Mouse (Mus musculus) midbrain, embryonic 13.5 days (tissue): ENCODE data around the gene Swt1. TPM values are rescaled to one million over a fixed set of nuclear protein-coding genes. Genes with fewer than 3 reads are reported as not detected.
"Not testable (repeated sequence)": the region's sequence is repeated elsewhere in the genome, so short reads cannot be mapped to it uniquely, and the experiment has no call there.

Experiments used
- ATAC-seq: fragments of 200-750 bp; cut with Nextera tagmentation; 2 replicates; pipeline ENCODE4 v1.8.0; 2017; ENCODE audit warnings: mild to moderate bottlenecking, moderate TSS enrichment, moderate library complexity
- H3K27ac ChIP-seq: fragments of 300-500 bp; sonication (generic); 2 replicates; pipeline ENCODE4 v1.5.1; 2015; ENCODE audit warnings: inconsistent platforms, mild to moderate bottlenecking, moderate library complexity
- H3K27me3 ChIP-seq: fragments of 300-500 bp; sonication (generic); 2 replicates; pipeline ENCODE4 v1.6.1; 2015; ENCODE audit warnings: mild to moderate bottlenecking, inconsistent platforms
- H3K36me3 ChIP-seq: fragments of 300-500 bp; sonication (generic); 2 replicates; pipeline ENCODE4 v1.6.1; 2015; ENCODE audit warnings: mild to moderate bottlenecking, inconsistent platforms
- H3K4me1 ChIP-seq: fragments of 300-500 bp; sonication (generic); replicated peaks from 2 replicates; pipeline ENCODE4 v1.6.1; 2015; ENCODE audit warnings: inconsistent platforms
- H3K4me2 ChIP-seq: fragments of 300-500 bp; sonication (generic); replicated peaks from 2 replicates; pipeline ENCODE4 v1.6.1; 2015; ENCODE audit warnings: moderate library complexity, mild to moderate bottlenecking, inconsistent platforms
- H3K4me3 ChIP-seq: fragments of 300-500 bp; sonication (generic); replicated peaks from 2 replicates; pipeline ENCODE4 v1.5.1; 2015; ENCODE audit warnings: mild to moderate bottlenecking, inconsistent platforms
- H3K9ac ChIP-seq: fragments of 300-500 bp; sonication (generic); replicated peaks from 2 replicates; pipeline ENCODE4 v1.6.1; 2015; ENCODE audit warnings: mild to moderate bottlenecking, inconsistent platforms
- H3K9me3 ChIP-seq: fragments of 300-500 bp; sonication (generic); 2 replicates; pipeline ENCODE4 v1.6.1; 2016; ENCODE audit warnings: mild to moderate bottlenecking, inconsistent platforms
- WGBS: fragments of 180-500 bp; shearing (Covaris S2); methylation state at CpG from one replicate; pipeline ENCODE4 v1.1.7; 2015; 5-methylcytosine and 5-hydroxymethylcytosine counted together
- polyA plus RNA-seq: library from polyadenylated mRNA; unstranded; fragments of >200 nt; fragmentation: Nextera tagmentation; extraction: Ambion mirVana; gene quantifications from 2 replicates; pipeline ENCODE4 v1.2.1, GENCODE M21; 2015

Swt1 gene
- polyA plus RNA-seq: 21.4 and 27.8 TPM in 2 replicates

GRCm38 (mm10) chr1:151428263-151429221, at the start of gene Swt1, which contains the start of gene Trmt1l:
Swt1 (minus strand) TSS chr1:151428455.
Trmt1l (plus strand) TSS chr1:151428542.
- Histone ChIP-seq H3K36me3 (no peaks in the 10 kb centered on the region), H3K4me3 (peak within 1 kb of the TSS; percentile 94), H3K4me2 (peak within 1 kb of the TSS; percentile 71), H3K27ac (peak within 1 kb of the TSS; percentile 96), H3K9ac (peak within 1 kb of the TSS; percentile 96), H3K4me1 (peaks cover 30% of the 10 kb centered on the region), H3K27me3 (no peaks in the 10 kb centered on the region), H3K9me3 (no peaks in the 10 kb centered on the region)
- WGBS: 0% methylated on average over 74 of the region's 74 CpGs
- ATAC-seq: peak; percentile 100

DNA sequence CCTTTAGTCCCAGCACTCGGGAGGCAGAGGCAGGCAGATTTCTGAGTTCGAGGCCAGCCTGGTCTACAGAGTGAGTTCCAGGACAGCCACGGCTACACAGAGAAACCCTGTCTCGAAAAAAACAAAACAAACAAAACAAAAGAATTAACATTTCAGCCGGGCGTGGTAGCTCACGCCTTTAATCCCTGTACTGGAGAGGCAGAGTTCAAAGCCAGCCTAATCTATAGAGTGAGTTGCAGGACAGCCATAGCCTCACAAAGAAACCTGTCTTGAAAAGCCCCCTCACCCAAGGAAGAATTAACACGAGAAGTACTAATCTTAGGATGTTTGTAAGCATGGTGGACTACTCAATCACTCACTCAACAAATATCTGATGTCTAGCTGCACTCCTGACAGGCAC, 44.1 kb upstream of the Swt1 start:
- 86% methylated on average over 8 of the region's 8 CpGs for WGBS
- not testable (repeated sequence) for H3K9ac ChIP-seq, H3K27me3 ChIP-seq, H3K27ac ChIP-seq, H3K9me3 ChIP-seq, H3K4me3 ChIP-seq, H3K4me1 ChIP-seq, ATAC-seq, H3K4me2 ChIP-seq
- peaks cover 70% of the 10 kb centered on the region for H3K36me3 ChIP-seq

GRCm38 (mm10) chr1:151471429-151471828, 43.2 kb upstream of the Swt1 start:
- WGBS: 49% methylated on average over 7 of the region's 7 CpGs
- H3K27me3 ChIP-seq: no peaks in the 10 kb centered on the region
- no peaks in the 10 kb centered on the region for H3K9me3 ChIP-seq
- no peak overlapping the region for H3K9ac ChIP-seq
- no peak overlapping the region for H3K4me3 ChIP-seq
- H3K36me3 ChIP-seq: peaks cover 62% of the 10 kb centered on the region
- no peak overlapping the region for H3K27ac ChIP-seq
- H3K4me2 ChIP-seq: no peak overlapping the region
- no peaks in the 10 kb centered on the region for H3K4me1 ChIP-seq
- ATAC-seq: no peak

DNA sequence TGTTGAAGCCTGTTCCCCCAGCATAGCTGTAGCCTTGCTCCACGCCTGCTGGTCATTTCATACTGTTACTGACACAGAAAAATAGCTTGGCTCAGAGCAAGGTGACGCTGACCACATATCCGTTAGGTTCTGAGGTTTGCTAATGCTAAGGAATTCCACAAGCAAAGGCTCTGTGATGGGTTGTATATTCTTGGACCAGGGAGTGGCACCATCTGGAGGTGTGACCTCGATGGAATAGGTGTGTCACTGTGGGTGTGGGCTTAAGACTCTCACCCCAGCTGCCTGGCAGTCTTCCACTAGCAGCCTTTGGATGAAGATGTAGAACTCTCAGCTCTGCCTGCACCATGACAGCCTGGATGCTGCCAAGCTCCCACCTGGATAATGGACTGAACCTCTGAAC, 38.3 kb upstream of the Swt1 start:
- Histone ChIP-seq H3K9me3 (no peaks in the 10 kb centered on the region), H3K4me3 (no peak overlapping the region), H3K4me2 (no peak overlapping the region), H3K4me1 (no peaks in the 10 kb centered on the region), H3K27ac (no peak overlapping the region), H3K27me3 (no peaks in the 10 kb centered on the region), H3K36me3 (peaks cover 31% of the 10 kb centered on the region), H3K9ac (no peak overlapping the region)
- no peak for ATAC-seq
- 91% methylated on average over 4 of the region's 4 CpGs for WGBS

- Histone ChIP-seq H3K27me3 (no peaks in the 10 kb centered on the region), H3K36me3 (peaks cover 33% of the 10 kb centered on the region), H3K9ac (no peak overlapping the region), H3K4me3 (no peak overlapping the region), H3K4me2 (no peak overlapping the region), H3K27ac (no peak overlapping the region), H3K4me1 (no peaks in the 10 kb centered on the region), H3K9me3 (no peaks in the 10 kb centered on the region)
- ATAC-seq: no peak
- 65% methylated on average over 4 of the region's 4 CpGs for WGBS
Measured at GRCm38 (mm10) chr1:151464914-151465313, 36.7 kb upstream of the Swt1 start.

DNA sequence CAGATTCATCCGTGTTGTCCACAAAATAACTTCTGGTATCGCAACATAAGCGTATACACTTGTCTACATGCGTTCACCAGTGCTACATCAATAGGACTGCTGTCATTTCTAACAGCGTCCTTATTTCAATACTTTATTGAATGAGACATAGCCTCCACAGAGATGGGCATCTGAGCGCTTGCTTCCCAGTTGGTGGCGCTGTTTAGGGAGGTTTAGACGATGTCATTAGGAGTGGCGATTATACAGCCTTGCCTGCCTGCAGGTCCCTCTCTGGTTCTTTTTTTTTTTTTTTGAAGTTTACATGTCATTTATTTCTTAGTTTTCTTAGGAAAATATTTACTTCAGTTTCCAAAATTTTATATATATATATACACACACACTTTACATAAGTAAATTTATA, 33.0 kb upstream of the Swt1 start:
- H3K4me2 ChIP-seq: no peak overlapping the region
- no peak overlapping the region for H3K27ac ChIP-seq
- 78% methylated on average over 9 of the region's 9 CpGs for WGBS
- H3K36me3 ChIP-seq: peaks cover 47% of the 10 kb centered on the region
- H3K9me3 ChIP-seq: no peaks in the 10 kb centered on the region
- H3K9ac ChIP-seq: no peak overlapping the region
- no peaks in the 10 kb centered on the region for H3K4me1 ChIP-seq
- H3K4me3 ChIP-seq: no peak overlapping the region
- ATAC-seq: no peak
- H3K27me3 ChIP-seq: no peaks in the 10 kb centered on the region

DNA sequence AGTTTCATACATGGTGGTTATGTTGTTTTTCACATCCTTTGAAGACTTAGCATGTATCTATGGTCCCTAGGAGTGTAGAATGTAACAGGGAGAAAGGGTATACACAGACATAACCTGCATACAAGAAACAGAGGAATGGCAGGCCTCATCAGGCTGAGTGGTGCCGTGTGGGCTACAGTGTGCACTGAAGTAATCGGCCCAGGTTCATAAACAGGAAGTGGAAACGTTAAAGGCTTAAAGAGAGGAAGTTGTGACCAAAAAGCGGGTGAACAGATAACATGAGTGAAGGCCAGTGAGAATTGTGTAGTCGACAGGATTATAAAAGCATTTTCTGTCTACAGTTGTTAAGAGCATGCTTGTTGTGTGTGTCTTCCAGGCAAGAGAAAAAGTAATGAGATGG, 28.8 kb upstream of the Swt1 start:
- Histone ChIP-seq H3K9me3 (no peaks in the 10 kb centered on the region), H3K9ac (no peak overlapping the region), H3K27me3 (no peaks in the 10 kb centered on the region), H3K27ac (no peak overlapping the region), H3K4me2 (no peak overlapping the region), H3K4me1 (no peaks in the 10 kb centered on the region), H3K36me3 (peaks cover 67% of the 10 kb centered on the region), H3K4me3 (no peak overlapping the region)
- WGBS: 92% methylated on average over 5 of the region's 5 CpGs
- no peak for ATAC-seq

- H3K36me3 ChIP-seq: peaks cover 68% of the 10 kb centered on the region
- no peaks in the 10 kb centered on the region for H3K9me3 ChIP-seq
- 97% methylated on average over 11 of the region's 11 CpGs for WGBS
Measured at GRCm38 (mm10) chr1:151451946-151452345, 23.7 kb upstream of the Swt1 start.

DNA sequence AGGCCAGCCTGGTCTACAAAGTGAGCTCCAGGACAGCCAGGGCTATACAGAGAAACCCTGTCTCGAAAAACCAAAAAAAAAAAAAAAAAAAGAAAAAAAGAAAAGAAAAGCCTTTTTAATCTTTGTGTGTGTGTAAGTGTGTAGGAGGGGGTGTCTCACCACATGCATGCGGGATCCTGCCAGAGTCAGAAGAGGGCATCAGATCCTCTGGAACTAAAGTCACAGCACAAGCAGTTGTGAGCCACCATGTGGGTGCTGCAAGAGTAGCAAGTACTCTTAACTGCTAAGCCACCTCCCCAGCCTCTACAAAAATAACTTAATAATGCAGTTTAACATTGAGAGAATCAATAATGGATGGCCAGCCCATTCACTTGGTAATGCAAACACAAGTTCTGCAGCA, 22.6 kb upstream of the Swt1 start:
- no peak overlapping the region for H3K27ac ChIP-seq
- H3K9ac ChIP-seq: no peak overlapping the region
- ATAC-seq: no peak
- no peak overlapping the region for H3K4me3 ChIP-seq
- no peaks in the 10 kb centered on the region for H3K27me3 ChIP-seq
- no peaks in the 10 kb centered on the region for H3K4me1 ChIP-seq
- no peak overlapping the region for H3K4me2 ChIP-seq
- H3K9me3 ChIP-seq: no peaks in the 10 kb centered on the region
- WGBS: 80% methylated on average over 2 of the region's 2 CpGs
- H3K36me3 ChIP-seq: peaks cover 70% of the 10 kb centered on the region

More at GRCm38 (mm10) chr1:151451946-151452345, 23.7 kb upstream of the Swt1 start:
- no peaks in the 10 kb centered on the region for H3K4me1 ChIP-seq
- H3K9ac ChIP-seq: no peak overlapping the region
- H3K4me3 ChIP-seq: no peak overlapping the region
- H3K27me3 ChIP-seq: no peaks in the 10 kb centered on the region
- no peak overlapping the region for H3K4me2 ChIP-seq
- no peak overlapping the region for H3K27ac ChIP-seq
- ATAC-seq: no peak

DNA sequence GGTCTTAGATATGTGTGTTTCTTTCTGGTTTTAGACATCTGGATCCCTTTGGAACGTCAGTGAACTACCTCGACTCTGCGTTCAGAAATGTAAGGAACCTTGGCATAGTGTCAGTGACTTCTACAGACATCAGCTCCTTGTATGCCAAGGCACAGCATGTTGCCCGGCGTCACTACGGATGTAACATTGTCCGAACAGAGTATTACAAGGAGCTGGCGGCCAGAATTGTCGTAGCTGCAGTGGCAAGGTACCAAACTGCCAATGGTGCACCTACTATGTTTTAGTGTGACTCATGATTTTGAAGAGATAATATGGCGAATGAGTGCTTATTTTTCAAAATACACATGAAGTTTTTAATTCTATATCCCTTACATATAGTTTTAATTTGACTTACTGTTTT, 21.6 kb upstream of the Swt1 start:
- no peak overlapping the region for H3K4me2 ChIP-seq
- no peak for ATAC-seq
- no peaks in the 10 kb centered on the region for H3K9me3 ChIP-seq
- no peaks in the 10 kb centered on the region for H3K27me3 ChIP-seq
- H3K4me1 ChIP-seq: no peaks in the 10 kb centered on the region
- no peak overlapping the region for H3K4me3 ChIP-seq
- WGBS: 96% methylated on average over 10 of the region's 10 CpGs
- H3K27ac ChIP-seq: no peak overlapping the region
- H3K9ac ChIP-seq: no peak overlapping the region
- peaks cover 75% of the 10 kb centered on the region for H3K36me3 ChIP-seq

GRCm38 (mm10) chr1:151435431-151435830, 7.2 kb upstream of the Swt1 start:
- no peak for ATAC-seq
- Histone ChIP-seq H3K4me2 (no peak overlapping the region), H3K36me3 (peaks cover 54% of the 10 kb centered on the region), H3K4me3 (no peak overlapping the region), H3K4me1 (0 out of 2 replicates have a peak, but pooled peaks cover 9% of the 10 kb centered on the region), H3K9me3 (no peaks in the 10 kb centered on the region), H3K27ac (no peak overlapping the region), H3K9ac (no peak overlapping the region), H3K27me3 (no peaks in the 10 kb centered on the region)
- 97% methylated on average over 6 of the region's 6 CpGs for WGBS

DNA sequence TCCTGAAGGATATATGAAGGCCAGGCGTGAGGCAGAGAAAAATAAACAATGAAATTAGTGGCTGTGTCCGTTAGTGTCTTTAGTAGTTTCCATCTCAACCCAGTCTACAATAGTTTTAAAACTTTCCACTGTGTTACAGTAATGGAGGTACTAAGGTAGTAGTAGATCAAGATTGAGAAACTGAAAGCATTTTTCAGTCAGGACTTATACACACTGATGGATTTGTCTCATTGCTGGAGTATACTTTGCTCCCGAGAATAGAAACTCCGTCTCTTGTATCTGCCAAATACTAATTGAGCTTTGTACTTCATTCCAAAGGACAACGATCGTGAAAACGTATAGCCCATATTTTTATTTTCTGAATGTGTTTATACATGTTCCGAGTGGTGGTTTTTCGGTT, 1.1 kb upstream of the Swt1 start:
- Histone ChIP-seq H3K4me1 (peaks cover 30% of the 10 kb centered on the region), H3K4me2 (peak overlapping the region; percentile 71), H3K4me3 (peak overlapping the region; percentile 94), H3K9ac (peak overlapping the region; percentile 96), H3K27ac (peak overlapping the region; percentile 96; the same call in 1 of the 2 replicates), H3K36me3 (peaks cover 6% of the 10 kb centered on the region), H3K27me3 (no peaks in the 10 kb centered on the region), H3K9me3 (no peaks in the 10 kb centered on the region)
- no peak for ATAC-seq
- WGBS: 45% methylated on average over 9 of the region's 9 CpGs
